Mouse (Mus musculus) erythroblast, embryonic 14.5 days (primary cell): ENCODE measurements around the gene Tex21.

ENCODE experiments used
- GATA1 ChIP-seq: IDR thresholded peaks from 2 replicates; pipeline ENCODE4 v1.6.1; 2012; ENCODE audit warnings: low read length, inconsistent platforms, mixed read lengths
- TAL1 ChIP-seq: IDR thresholded peaks from 3 replicates; pipeline ENCODE4 v1.6.1; 2012; ENCODE audit warnings: low read length, inconsistent platforms, mixed read lengths

DNA sequence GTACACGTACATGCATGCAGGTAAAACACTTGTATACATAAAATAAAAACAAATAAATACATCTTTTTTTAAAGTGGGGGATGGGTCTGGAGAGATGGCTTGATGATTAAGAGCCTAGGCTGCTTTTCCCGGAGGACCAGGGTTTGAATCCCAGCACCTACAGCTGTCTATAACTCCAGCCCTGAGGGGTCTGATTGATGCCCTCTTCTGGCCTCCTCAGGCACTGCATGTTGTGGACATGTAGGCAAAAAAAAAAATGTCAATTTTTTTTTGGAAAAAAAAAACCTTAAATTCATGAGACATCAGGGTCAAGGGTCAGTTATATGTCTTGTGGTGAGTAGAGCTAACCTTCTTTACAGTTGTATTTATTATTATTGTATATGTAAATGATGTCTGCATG lies 43.7 kb upstream of the Tex21 start:
- TF ChIP-seq TAL1 (no peak), GATA1 (no peak)
